Mouse (Mus musculus) lung, adult 10 weeks (tissue): ENCODE results near the gene Hist1h1a. TPM values are rescaled to one million over a fixed set of nuclear protein-coding genes. Genes with fewer than 3 reads are reported as not detected.

ENCODE experiments used
- polyA plus RNA-seq: library from polyadenylated mRNA; stranded (reverse); fragments of 350-450 nt; fragmentation: Illumina TruSeq; extraction: RNeasy Lipid Tissue Mini Kit (QIAGEN cat#74804); gene quantifications from one replicate; pipeline ENCODE4 v1.2.3, GENCODE M21; 2014; ENCODE audit warnings: low read depth, low replicate concordance; ENCODE audit not compliant: insufficient read depth

Gene Hist1h1a
- not detected for polyA plus RNA-seq

DNA sequence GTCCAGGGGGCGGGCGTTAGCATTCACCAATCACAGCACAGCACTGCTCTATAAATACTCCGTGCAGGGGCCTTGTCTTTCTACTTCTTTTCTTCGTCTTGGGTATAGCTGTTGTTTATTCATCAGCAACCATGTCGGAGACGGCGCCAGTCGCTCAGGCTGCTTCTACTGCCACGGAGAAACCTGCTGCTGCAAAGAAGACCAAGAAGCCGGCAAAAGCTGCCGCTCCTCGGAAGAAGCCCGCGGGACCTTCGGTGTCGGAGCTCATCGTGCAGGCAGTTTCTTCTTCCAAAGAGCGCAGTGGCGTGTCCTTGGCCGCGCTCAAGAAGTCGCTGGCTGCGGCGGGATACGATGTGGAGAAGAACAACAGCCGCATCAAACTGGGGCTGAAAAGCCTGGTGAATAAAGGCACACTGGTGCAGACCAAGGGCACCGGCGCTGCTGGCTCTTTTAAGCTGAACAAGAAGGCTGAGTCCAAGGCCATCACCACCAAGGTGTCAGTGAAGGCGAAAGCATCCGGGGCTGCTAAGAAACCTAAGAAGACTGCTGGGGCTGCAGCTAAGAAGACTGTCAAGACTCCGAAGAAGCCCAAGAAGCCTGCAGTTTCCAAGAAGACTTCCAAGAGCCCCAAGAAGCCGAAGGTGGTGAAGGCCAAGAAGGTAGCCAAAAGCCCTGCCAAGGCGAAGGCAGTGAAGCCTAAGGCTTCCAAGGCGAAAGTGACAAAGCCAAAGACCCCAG, at the start of gene Hist1h1a:
TSS of gene Hist1h1a (plus strand) at position 81 of the 738 bp plus-strand sequence.

GRCm38 (mm10) chr13:23738677-23739068, 24.8 kb upstream of the Hist1h1a start, which contains the start of gene Hist1h1c:
Hist1h1c (plus strand) TSS chr13:23738808.

GRCm38 (mm10) chr13:23745381-23746161, 17.9 kb upstream of the Hist1h1a start, which contains the start of gene Hist1h3c:
Hist1h3c (minus strand) TSS chr13:23745602.

GRCm38 (mm10) chr13:23746201-23747080, 17.0 kb upstream of the Hist1h1a start, which contains the start of gene Hist1h2bb:
Hist1h2bb (plus strand) TSS chr13:23746734.

DNA sequence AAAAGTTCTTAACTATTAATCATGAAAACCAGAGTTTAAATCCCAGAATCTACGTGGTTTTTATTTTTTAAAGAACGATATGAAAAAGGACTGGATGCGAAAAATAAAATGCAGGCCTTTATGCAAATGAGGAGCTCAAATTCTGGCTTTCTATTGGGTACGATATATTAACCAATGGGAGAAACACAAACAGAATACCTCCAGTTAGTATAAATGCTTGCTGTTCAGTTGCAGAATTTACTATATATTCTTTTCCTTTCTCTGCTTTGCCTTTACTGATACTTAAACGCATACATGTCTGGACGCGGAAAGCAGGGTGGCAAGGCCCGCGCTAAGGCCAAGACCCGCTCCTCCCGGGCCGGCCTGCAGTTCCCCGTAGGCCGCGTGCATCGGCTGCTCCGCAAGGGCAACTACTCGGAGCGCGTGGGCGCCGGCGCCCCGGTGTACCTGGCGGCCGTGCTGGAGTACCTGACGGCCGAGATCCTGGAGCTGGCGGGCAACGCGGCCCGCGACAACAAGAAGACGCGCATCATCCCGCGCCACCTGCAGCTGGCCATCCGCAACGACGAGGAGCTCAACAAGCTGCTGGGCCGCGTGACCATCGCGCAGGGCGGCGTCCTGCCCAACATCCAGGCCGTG, 12.5 kb upstream of the Hist1h1a start, which contains the start of gene Hist1h2ab:
TSS of gene Hist1h2ab (plus strand) at position 288 of the 639 bp plus-strand sequence.

DNA sequence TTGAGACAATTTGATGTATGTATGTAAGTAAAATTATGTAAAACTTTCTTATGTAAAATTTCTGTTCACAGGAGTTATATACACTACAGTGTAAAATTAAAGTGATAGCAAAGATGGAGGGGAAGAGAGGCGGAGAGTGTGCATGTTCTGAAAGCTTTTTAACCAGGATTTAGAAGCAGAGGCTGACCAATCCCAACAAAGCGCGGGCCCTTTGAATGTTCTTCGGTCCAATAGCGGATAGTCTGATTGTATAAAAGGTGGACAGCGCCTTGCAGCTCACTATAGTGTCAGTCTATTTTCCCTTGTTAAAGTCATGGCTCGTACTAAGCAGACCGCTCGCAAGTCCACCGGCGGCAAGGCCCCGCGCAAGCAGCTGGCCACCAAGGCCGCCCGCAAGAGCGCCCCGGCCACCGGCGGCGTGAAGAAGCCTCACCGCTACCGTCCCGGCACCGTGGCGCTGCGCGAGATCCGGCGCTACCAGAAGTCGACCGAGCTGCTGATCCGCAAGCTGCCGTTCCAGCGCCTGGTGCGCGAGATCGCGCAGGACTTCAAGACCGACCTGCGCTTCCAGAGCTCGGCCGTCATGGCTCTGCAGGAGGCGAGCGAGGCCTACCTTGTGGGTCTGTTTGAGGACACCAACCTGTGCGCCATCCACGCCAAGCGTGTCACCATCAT, 11.3 kb upstream of the Hist1h1a start, which contains the start of gene Hist1h3b:
TSS of gene Hist1h3b (plus strand) at position 201 of the 675 bp plus-strand sequence.

DNA sequence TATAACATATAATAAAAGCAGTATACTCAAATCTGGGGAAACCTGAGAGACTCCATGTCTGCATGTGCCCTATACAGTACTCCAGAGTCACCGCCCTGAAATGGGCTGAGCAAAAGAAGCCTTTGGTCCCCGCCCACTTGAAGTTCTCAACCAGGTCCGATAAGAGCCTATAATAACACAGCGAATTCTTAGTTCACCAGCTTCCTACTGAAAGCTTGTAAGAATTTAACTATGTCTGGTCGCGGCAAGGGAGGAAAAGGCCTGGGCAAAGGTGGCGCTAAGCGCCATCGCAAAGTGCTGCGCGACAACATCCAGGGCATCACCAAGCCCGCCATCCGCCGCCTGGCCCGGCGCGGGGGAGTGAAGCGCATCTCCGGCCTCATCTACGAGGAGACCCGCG, 6.7 kb upstream of the Hist1h1a start, which contains the start of gene Hist1h4b:
TSS of gene Hist1h4b (plus strand) at position 224 of the 400 bp plus-strand sequence.

GRCm38 (mm10) chr13:23760972-23761864, 2.2 kb upstream of the Hist1h1a start, which contains the start of gene Hist1h4a:
Hist1h4a (minus strand) TSS chr13:23761230.

GRCm38 (mm10) chr13:23761871-23762821, 1.3 kb upstream of the Hist1h1a start, which contains the start of gene Hist1h3a:
Hist1h3a (minus strand) TSS chr13:23762386.

GRCm38 (mm10) chr13:23769613-23770012, 6.1 kb downstream of the Hist1h1a start, which contains the start of gene Trim38:
Trim38 (plus strand) TSS chr13:23769913.

GRCm38 (mm10) chr13:23806422-23807052, 43.1 kb downstream of the Hist1h1a start, which contains the start of gene Slc17a2:
Slc17a2 (plus strand) TSS chr13:23806993.

Other genes starting within 250 kb of the Hist1h1a start
- 16.1 TPM for gene Hist1h4h, start 232.6 kb upstream of the Hist1h1a start, polyA plus RNA-seq
- gene Hist1h2af, start 229.8 kb upstream of the Hist1h1a start, polyA plus RNA-seq, result not detected
- not detected for gene Hist1h3g, start 228.2 kb upstream of the Hist1h1a start, polyA plus RNA-seq
- 0.28 TPM for gene Hist1h2bh, start 220.3 kb upstream of the Hist1h1a start, polyA plus RNA-seq
- gene Hist1h3f, start 219.6 kb upstream of the Hist1h1a start, polyA plus RNA-seq, result not detected
- gene Hist1h4f, start 212.0 kb upstream of the Hist1h1a start, polyA plus RNA-seq, result not detected
- gene Hist1h1d, start 210.4 kb upstream of the Hist1h1a start, polyA plus RNA-seq, result 0.08 TPM
- not detected for gene Hist1h3e, start 201.3 kb upstream of the Hist1h1a start, polyA plus RNA-seq
- not detected for gene Hist1h2ae, start 192.4 kb upstream of the Hist1h1a start, polyA plus RNA-seq
- 1.5 TPM for gene Hist1h2bg, start 192.3 kb upstream of the Hist1h1a start, polyA plus RNA-seq
- gene Hist1h2bf, start 189.5 kb upstream of the Hist1h1a start, polyA plus RNA-seq, result not detected
- not detected for gene Hist1h2ad, start 189.3 kb upstream of the Hist1h1a start, polyA plus RNA-seq
- gene Hist1h3d, start 187.9 kb upstream of the Hist1h1a start, polyA plus RNA-seq, result 1.1 TPM
- gene Hist1h4d, start 182.1 kb upstream of the Hist1h1a start, polyA plus RNA-seq, result not detected
- gene Hist1h2be, start 142.5 kb upstream of the Hist1h1a start, polyA plus RNA-seq, result 2.7 TPM
- 0.40 TPM for gene Hist1h1e, start 141.1 kb upstream of the Hist1h1a start, polyA plus RNA-seq
- 0.25 TPM for gene Hist1h2ac, start 79.7 kb upstream of the Hist1h1a start, polyA plus RNA-seq
- gene Hist1h2bc, start 79.5 kb upstream of the Hist1h1a start, polyA plus RNA-seq, result 123 TPM
- gene Hist1h1t, start 67.9 kb upstream of the Hist1h1a start, polyA plus RNA-seq, result not detected
- gene Hist1h4c, start 65.2 kb upstream of the Hist1h1a start, polyA plus RNA-seq, result 0.68 TPM
- gene Hfe, start 52.8 kb upstream of the Hist1h1a start, polyA plus RNA-seq, result 21.9 TPM
- gene Hist1h1c, start 24.9 kb upstream of the Hist1h1a start, polyA plus RNA-seq, result 58.8 TPM
- not detected for gene Hist1h3c, start 18.1 kb upstream of the Hist1h1a start, polyA plus RNA-seq
- gene Hist1h2bb, start 16.9 kb upstream of the Hist1h1a start, polyA plus RNA-seq, result not detected
- gene Hist1h2ab, start 12.5 kb upstream of the Hist1h1a start, polyA plus RNA-seq, result not detected
- not detected for gene Hist1h3b, start 11.4 kb upstream of the Hist1h1a start, polyA plus RNA-seq
- not detected for gene Hist1h4b, start 6.7 kb upstream of the Hist1h1a start, polyA plus RNA-seq
- not detected for gene Hist1h4a, start 2.4 kb upstream of the Hist1h1a start, polyA plus RNA-seq
- gene Hist1h3a, start 1.3 kb upstream of the Hist1h1a start, polyA plus RNA-seq, result not detected
- gene Trim38, start 6.2 kb downstream of the Hist1h1a start, polyA plus RNA-seq, result not detected
- 0.34 TPM for gene Slc17a2, start 43.3 kb downstream of the Hist1h1a start, polyA plus RNA-seq
- not detected for gene Slc17a3, start 75.8 kb downstream of the Hist1h1a start, polyA plus RNA-seq
- gene Slc17a1, start 104.1 kb downstream of the Hist1h1a start, polyA plus RNA-seq, result not detected
- gene Slc17a4, start 151.3 kb downstream of the Hist1h1a start, polyA plus RNA-seq, result not detected
- gene Hist1h2ba, start 170.5 kb downstream of the Hist1h1a start, polyA plus RNA-seq, result not detected
- not detected for gene Hist1h2aa, start 170.8 kb downstream of the Hist1h1a start, polyA plus RNA-seq
- gene Scgn, start 227.5 kb downstream of the Hist1h1a start, polyA plus RNA-seq, result not detected